Mouse (Mus musculus) kidney, postnatal 10 days (tissue): ENCODE measurements at regions not wholly inside any gene's neighbourhood (a gene's known extent, or its start where the extent isn't known, plus 50 kb on each side); places are given as distances from the start of the nearest gene placed in this dataset.

Experiments used
- DNase-seq: peaks from one replicate; pipeline ENCODE4 v3.0.0; 2021; ENCODE audit warnings: mixed read lengths

DNA sequence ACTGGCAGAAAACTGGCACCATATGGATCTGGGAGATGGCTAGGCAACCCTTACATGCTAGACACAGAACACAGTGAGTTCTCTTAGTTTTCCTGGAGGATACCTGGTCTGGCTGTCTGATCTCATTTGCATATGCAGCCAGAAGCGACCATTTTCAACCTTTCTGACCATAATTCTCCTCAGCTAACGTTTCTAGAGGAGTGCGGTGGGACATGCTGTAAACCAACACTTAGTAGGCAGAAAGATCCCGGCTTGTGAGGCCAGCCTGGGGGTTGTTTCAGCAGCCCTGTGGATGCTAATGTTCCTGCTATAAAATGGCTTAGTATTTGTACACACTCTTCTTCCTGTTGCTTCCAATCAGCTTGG is 168.6 kb upstream of the Olig3 start:
- no peak for DNase-seq

DNA sequence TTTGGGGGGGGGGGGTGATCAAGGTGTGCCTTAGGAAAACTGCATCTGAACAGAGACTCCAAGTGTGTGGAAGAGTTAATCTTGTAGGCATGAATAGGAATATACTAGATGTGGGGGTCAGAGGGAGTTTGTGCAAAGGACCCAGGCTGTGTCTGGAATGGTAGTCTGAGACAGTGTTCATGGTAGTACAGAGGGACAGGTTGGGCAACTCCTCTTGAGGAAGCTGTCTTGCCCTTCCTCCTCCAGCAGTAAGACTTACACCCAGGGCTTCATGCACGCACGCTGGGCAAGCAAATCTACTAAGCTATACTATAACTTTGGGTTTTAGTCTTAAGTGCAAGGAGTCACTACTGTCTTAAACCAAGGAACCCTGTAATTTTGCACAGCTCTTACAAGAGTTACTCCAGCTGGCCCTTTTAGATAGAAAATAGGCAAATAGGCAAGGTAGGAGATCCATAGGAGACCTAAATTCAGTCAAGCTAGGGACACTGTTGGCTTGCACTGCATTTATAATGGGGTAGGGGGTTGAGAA is 169.2 kb upstream of the Olig3 start:
- no peak for DNase-seq

DNA sequence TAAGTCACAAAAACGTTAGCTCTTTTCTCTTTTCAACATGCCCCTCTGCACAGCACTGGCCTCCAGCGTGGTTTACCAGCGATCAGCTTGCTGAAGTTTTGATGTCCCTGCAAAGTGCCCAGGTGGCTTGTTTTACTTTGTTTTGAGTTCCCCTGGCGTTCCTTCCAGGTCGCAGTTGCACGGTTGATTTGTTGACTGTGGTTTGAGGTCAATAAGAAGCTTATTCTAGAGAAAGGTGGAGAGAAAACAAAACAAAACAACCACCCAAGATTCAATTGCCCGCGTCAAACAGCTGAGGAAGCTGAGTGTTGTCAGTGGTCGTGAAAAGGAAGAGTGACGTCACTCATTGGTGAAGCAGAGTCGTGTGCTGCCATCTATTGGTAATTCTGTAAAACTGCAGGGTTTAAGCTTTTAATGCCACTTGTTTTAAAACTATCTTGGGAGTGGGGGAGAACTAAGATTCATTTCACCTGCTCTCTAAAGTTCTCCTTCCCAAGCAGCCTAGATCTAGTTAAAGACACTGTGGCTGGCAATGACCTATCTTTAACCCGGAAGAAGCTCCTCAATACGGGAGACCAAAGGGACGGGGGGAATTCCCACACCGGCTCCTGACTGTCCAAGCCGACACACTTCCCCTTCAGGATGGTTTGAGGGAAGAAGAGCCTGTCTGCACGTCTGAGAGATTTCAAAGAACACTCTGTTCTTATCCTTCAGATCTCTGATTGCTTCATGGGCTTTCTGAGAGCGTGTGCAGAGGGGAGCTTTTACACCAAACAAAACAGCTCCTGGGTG is 170.3 kb upstream of the Olig3 start:
- DNase-seq = peak; percentile 56

DNA sequence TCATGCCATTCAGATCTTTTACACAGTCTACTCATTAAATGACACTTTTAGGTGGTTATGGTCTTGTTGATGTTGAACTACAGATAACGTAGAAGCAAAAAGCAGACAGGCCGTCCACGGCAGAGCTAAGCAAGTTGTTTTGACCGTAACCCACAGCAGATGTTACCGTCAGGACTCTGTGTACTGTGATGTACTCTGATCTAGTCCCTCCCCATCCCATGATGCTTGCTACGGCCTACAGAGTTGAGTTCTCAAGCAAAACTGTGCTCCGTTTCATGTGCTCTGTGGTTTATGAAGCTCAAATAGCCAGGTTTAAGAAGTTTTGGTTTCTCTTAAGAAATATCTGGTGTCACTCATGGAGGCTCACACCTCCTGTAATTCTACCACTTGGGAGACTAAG is 169.4 kb upstream of the Tnfaip3 start:
- no peak for DNase-seq

DNA sequence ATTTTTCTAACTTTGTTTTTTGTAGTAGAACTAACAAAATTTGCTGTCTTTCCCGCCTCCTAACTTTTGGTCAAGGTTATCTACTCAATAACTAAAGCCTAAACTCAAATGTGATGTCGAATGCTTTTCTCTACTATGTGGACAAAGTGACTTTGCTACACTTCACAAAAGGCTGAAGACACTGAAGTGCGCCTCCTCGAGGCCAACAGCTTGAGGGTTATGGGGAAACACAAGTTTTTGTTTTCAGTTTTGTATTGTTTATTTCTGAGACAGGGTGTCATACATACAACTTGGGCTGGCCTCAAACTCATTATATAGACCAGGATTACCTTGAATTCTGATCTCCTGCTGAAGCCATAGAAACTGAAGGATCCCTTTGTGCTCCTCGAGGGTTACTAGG is 162.4 kb upstream of the Tnfaip3 start:
- DNase-seq = no peak

DNA sequence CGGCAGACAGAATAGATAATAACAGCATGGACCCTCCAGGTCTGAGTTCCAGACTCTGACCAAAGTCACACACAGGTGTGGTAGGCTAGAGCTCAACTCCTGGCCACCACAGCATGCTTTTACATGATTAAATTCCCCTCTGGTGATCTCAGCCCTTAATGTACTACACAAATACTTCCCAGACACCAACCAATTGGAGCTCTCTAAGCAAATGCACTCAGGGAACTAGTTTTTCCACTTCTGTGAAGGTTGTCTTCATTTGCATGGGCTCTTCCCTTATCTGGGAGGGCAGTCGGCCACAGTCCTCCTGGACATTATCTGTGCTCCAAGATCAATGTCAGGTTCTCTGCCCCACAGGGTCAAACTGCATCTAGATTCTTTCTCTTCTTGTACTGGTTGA is 162.0 kb upstream of the Tnfaip3 start:
- DNase-seq = no peak

DNA sequence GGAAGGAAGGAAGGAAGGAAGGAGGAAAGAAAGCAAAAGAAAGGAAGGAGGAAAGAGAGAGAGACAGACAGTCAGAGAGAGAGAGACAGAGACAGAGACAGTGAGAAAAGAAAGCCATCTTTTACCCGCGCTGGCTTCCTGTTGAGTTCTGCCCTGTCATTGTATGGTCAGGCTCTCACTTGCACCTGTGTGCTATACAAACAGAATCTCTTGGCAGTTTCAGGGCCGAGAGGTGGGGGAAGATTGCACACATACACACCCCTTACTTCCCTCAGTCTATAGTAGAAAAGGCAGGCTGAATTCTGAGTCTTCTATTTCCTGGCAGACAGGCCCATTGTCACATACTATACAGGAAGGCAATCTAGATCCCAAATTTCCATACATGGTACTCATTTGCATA is 160.8 kb upstream of the Tnfaip3 start:
- DNase-seq = no peak

DNA sequence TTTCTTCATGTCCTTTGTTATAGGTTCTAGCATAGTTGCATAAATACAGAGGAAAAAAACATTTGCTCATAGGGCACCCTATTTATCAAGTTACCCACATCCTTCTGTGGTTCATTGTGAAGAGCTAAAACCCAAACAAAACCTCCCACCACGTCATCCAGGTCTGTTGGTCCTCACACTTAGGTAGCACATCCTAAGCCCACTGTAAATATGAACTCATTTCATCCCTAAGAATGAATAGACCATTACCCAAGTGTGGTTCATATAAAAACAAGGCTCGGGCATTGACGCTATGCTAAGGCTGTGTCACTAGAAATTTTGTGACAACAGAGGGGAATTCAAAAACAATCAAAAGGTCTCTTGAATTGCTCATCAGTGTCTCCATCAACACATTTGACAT is 156.4 kb upstream of the Tnfaip3 start:
- no peak for DNase-seq

DNA sequence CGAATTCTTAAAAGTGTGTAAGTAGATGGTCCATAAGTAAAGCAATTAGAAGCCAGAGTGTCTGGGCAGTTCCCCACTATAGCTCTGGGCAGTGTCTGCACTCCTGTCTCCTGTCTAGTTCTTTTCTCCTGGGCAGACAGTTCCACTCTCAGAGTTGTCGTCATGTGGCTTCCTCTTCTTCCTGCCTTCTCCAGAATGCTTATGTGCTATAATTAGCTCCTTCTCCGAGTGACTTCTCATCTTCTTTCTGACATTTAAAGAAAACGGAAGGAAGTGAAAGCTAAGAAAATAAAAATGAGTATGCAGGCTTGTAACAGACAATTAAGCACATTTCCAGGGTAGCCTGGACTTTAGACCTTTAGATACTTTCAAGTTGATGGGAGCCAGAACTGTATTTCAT is 155.1 kb upstream of the Tnfaip3 start:
- peak; percentile 17 for DNase-seq

DNA sequence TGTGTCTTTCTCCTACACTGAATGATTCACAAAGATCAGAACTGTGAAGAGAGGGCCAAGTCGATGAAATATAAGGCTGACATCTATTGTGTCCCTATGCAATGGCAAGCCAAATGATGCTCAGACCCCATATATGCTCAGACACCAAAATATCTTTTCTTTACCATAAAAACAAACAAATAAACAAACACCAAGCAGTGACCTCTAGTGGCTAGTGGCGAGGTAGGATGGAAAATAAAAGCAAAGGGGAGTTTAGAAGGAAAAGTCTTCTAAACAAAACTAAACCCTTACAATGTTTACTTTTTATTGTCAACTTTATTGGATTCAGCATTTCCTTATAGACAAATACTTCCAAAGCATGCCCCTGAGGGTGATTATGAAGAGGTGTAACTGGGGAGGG is 153.8 kb upstream of the Tnfaip3 start:
- no peak for DNase-seq

DNA sequence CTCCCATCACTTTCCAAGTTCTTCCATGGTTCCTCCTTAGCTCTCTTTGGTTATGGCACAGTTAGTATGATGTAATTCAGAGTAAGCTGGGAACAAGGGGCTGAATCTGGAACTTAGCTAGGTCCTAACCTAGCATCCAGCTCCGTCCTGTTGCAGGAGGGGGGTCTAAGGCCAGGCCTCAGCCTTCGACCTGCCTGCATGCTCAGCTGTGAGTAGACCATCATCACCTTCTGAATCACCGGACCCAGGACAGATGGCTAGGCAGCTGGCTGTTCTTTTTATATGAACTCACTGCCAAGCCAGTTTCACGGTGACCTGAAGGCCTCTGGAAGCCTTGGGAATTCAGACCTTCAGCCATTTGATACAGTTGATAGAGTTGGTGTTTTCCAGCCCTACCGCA is 152.9 kb upstream of the Tnfaip3 start:
- no peak for DNase-seq

DNA sequence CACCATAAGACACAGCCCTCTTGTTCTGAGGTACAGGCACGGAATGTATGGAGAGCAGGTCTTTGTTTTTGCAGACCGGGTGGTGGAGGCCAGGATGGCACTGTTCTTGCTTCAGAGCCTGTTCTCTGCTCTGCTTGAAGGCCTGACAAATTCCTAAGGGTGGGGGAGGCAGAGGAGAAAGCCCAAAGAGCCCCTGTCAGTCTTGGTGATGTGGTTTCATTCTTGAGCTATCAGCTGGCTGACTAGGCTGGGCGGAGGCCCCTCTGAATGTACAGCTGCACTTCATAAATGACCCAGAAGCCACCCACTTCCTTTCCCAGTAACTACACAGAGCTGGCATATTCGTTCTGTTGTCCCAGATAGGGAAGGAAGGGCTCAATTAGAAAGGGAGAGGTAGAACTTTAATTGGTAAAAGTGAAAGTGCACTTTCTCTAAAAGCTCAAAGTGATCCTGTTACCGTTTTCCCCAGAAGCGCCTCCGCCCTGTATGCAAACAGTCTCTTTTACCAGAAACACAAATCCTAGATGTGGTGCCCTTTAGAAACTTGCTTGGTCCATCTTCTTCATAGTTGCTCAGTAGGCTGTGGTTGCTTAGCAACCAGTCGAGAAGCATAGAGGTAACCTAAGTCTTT is 152.3 kb upstream of the Tnfaip3 start:
- peak; percentile 24 for DNase-seq

DNA sequence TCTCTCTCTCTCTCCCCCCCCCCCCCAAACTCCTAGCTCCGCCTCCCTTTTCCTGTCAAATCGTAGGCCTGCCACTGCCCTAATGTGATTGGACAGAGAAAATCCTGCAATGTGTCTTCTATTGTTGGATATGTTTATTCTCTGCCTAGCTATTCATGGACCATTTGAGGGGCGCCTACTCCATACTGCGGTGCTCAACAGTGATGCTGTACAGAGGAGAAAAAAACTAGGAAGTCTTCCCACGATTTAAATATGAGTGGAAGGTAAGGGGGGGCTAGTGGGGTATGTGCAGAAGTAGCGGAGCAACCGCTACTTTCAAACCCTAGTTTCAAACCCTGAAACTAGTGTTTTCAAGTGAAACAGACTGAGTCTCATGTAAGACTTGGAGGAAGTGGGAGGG is 151.6 kb upstream of the Tnfaip3 start:
- DNase-seq = no peak

DNA sequence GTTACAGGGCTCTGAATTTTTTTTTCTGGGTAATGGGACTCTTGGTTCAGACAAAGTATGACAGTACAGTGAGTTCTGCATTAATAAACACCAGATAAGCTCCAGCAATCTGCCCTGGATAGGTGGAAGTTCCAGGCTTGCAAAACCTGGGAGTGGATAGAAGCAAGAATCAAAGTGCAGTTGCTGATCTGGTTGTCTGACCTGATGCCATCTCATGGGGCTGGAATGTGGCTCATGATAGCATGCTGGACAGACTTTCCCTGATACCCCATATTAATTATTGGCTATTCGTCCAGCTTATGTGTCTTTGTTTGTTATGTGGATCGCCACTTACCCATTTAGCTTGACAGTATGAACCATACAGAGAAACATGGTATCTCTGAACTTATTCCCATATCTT is 146.6 kb upstream of the Tnfaip3 start:
- no peak for DNase-seq

DNA sequence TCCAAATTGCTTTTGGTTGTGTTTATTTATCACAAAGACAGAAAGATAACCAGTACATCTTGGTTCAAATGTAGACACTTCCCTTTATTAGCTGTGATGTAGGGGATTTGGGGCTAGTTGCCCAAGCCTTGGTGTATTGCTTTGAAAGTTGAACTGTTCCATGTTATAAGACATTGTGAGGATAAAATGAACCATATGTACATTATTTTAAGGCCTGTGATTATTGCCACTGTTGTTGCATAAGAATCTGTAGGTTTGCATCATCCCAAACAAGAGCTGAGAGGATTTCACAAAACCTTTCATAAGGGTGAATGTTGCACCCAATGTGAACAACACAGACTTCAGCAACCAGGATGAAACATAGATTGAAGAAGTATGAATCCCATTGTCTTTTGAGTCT is 145.7 kb upstream of the Tnfaip3 start:
- no peak for DNase-seq

DNA sequence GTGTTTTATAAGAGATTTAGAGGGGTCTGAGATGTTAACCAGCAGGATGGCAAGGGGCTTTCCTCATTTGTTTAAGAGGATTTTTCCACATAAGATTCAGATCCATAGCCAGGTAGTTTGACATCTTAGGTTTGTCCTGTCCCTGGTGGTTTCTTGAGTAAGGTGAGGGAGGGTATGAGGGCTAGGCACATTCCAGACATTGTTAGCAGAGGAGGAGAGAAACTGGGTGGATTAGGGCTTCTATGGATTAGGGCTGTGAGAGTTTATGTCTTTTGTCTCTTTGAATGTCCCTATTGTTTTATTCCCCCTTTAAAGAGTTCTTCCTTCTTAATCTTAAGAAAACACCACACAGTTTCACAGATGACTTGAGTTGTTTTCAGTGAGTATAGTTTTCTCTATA is 138.6 kb upstream of the Tnfaip3 start:
- DNase-seq = no peak

DNA sequence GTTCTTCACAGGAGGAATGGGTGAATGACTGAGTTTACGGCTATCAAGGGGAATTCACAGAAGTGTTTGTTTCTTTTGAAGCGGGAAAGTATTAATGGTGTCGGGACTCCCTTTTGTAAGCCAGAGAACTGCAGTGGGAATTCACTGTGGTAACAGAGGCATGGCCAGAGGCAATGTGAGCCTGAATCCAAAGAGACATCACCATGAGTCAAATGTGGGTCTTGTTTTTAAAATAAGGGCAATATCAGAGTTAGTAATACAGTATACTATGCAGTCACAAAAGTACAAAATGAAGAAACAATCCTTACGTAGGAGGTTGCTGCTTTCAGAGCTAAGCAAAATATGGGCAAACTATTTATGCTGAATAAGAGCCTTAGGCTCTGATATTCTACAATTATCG is 137.3 kb upstream of the Tnfaip3 start:
- no peak for DNase-seq

DNA sequence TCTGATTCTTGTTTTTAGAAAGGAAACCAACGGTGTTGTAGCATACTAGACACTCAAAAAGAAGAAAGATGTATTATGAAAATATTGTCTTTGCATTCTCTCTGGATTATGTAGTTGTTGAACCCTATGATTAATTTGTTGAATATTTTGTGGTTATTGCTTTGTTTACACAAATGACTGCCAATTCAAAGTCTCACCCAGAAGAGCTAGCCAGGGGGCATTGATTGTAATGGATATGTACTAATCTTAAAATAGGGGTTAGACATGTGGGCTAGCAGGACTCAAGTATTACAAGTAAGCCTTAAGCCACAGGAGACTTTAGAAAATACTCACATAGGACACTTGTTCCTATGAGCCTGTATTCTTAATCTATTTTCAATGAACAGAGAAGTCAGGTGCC is 135.3 kb upstream of the Tnfaip3 start:
- no peak for DNase-seq

DNA sequence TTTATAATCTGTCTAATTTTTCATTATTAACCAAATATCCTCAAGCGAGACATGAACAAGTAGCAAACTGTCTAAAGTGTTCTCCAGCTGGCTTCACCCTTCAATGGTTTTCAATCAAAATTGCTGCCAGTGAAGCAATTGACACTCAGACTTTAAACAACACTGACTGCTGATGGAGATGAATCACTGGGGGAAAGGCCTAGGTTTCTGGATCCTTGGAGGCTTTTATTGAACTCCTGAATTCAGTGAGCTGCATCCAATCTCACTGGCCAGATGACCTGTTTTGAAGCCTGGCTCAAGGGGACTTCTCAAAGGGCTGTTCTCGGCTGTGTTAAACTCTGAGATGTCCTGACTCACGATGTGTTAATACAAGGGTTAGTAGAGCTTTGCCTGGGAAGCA is 134.5 kb upstream of the Tnfaip3 start:
- no peak for DNase-seq

DNA sequence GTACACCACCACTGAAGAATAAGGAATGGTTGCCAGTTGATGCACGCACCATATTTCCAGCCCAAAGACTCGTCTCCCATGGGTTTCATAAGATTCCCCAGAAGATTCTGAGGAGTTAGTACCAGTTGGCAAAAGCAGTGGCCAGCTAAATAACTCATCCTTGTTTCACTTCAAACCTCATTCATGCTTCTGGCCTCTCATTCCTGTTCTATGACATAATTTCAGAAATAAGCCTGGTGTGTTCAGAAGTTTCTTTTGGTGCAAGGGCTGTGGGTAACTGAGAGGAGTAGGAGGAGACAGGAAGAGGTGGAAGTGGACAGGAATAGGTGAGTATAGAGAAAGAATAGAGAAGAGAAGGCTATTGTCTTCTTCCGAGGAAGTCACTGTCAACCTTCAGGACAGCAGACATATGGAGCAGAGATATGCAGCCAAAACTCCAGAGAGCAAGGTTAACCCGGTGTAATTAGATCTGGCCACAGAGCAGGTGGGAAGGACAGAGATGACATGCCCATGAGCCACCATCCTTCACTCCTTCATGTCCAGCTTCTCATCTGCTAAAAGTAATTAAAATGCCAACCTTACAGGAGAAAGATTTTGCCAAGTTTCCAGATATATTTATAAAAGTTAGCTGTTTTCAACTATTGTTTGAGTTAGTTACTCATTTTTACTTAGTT is 133.9 kb upstream of the Tnfaip3 start:
- DNase-seq = no peak

DNA sequence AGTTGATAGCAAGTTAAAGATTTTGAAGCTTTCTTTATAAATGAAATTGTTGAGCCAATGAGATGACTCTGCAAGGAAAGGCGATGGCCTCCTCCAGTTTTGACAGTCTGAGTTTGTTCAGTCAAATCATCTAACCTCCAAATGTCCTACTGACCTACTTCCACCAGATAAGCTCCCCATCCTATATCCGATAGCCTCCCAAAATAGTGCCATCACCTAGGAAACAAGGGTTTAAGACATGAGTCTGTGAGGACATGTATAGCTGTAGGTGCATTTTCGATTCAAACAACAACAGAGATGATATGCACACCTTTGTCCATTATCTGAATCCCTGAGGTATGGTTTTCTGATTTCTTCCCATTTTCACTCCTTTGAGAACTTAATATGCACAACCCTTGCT is 126.0 kb upstream of the Tnfaip3 start:
- no peak for DNase-seq

DNA sequence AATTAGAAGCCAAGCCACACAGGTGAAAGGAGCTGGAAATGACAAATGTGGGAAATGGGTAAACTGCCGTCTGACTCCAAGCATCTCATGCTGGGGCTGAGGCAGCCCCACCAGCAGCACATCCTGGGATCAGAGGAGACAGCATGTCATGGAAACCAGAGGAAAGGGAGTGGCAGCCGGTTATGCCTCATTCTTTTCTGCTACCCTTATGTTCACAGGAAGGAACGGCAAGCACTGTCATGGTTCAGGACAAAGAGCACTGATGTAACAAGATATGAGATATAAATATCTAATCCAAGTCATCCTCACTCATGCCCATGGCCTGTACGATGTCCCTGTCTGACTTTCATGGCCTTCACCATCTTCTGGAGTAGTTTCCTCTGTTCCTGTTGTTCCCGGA is 125.2 kb upstream of the Tnfaip3 start:
- DNase-seq = no peak

DNA sequence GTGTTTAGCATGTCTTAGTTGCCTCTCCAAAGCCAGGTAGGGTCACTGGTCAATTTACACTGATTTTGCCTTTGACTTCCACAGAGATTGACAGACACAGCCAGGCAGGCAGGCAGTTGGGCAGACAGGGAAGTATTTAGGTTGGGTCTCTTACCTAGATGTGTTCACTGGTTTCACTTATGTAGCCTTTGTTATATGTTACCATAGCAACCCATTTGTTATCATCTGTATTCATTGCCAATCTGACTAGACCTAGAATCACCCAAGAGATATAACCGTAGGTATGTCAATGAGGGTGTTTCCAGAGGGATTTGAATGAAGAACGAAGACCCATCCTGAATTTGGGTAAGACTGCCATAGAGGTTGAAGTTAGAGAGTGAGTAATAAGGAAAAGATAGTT is 123.8 kb upstream of the Tnfaip3 start:
- no peak for DNase-seq

DNA sequence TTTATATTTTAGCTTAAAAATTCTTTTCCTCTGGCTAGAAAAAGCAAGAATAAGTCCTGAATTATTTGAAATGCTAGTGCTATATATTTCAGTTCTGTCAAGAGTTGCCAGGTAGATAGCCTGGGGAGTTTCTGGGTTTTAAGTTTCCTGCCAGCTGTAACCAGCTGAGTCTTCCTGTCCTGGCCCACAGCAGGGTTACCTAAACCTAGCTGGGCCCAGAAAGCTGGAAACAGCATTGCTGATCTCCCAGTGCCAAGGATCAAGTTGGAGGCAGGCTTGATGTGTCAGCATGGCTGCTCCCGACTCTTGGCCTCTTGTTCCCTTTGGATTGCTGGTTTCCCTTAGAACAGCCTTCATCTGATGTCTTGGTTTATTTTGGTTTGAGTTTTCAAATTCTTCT is 122.8 kb upstream of the Tnfaip3 start:
- DNase-seq = no peak
